Mouse (Mus musculus): ENCODE measurements around the gene Glis3. TPM values are rescaled to one million over a fixed set of nuclear protein-coding genes. Genes with fewer than 3 reads are reported as not detected.
A peak's percentile ranks its signal among the peaks of the same experiment; 100 is the strongest.

Glis3 gene
- polyA plus RNA-seq, 1 experiment from 2014 or later = 2.9 TPM

DNA sequence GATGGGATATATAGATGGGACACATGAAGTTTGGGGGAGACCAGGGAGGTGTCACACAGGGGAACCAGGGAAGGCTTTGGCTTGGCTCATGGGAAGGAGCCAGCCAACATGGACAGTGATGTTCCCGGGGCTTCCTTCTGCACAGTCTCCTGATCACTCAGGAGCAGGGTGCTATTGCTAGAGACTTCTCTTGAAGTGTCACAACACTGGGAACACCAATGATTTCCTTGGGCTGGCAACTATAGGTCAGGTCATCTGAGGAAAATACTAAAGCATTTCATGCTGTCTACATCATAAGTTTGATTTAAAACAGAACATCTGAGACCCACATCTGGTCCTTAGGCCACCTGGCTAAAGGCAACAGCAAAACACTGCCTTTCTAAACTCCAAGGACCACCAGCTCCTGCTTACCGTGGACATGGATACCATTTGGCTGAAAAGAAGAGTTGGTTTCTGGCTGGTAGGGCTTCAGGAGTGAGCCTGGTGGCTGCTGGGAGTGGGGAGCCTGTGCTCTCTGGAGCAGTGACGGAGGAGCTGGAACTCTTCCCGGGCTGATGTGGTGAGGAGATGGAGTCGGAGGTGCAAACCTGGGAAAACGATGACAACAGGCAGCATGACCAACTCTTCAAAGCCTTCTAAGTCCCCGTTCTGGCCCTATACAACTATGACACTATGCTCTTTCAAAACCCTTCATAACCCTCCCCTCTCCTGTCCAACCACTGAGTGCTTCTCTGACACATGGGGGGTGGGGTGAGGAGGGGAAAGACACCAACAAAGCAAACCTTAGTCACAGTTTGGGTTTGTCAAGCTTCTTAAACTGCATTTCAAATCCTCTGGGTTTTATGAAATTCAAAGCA lies 396.4 kb downstream of the Glis3 start:
- no peak for ATAC-seq
- H3K4me3 ChIP-seq (replicated peaks) = no peak overlapping the region
- 87% methylated on average over 7 of the region's 7 CpGs for WGBS
- no peaks in the 10 kb centered on the region for H3K4me1 ChIP-seq (replicated peaks)
- H3K9ac ChIP-seq (replicated peaks) = no peak overlapping the region
- H3K9me3 ChIP-seq = no peaks in the 10 kb centered on the region
- H3K36me3 ChIP-seq = no peaks in the 10 kb centered on the region
- H3K27me3 ChIP-seq = peaks cover 2% of the 10 kb centered on the region; the same call in 1 of the 2 replicates
- no peak overlapping the region for H3K4me2 ChIP-seq (replicated peaks)
- no peak overlapping the region for H3K27ac ChIP-seq

DNA sequence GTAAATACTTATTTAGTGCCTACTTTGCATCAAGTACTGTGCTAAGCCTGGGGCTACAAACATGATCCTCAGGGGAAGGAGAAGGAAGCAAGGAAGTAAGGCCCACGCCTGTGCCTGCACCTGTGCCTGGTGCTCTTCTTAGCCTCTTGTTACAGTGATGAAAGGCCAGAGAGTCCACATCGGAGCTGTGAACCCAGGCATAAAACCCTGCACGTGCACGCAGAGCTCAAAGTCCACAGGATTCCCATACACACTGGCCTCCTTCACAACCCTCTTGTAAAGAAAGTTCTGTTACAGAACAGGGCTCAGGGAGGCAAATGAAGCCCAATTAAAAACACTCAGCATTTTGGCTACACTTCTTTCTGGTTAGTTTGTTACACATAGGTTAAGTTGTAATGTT lies 398.5 kb downstream of the Glis3 start:
- peaks cover 2% of the 10 kb centered on the region; the same call in 1 of the 2 replicates for H3K27me3 ChIP-seq
- no peak for ATAC-seq
- no peak overlapping the region for H3K4me2 ChIP-seq (replicated peaks)
- H3K9me3 ChIP-seq = no peaks in the 10 kb centered on the region
- 67% methylated on average over 4 of the region's 4 CpGs for WGBS
- no peak overlapping the region for H3K4me3 ChIP-seq (replicated peaks)
- H3K9ac ChIP-seq (replicated peaks) = no peak overlapping the region
- H3K4me1 ChIP-seq (replicated peaks) = peaks cover 11% of the 10 kb centered on the region
- no peaks in the 10 kb centered on the region for H3K36me3 ChIP-seq
- no peak overlapping the region for H3K27ac ChIP-seq

DNA sequence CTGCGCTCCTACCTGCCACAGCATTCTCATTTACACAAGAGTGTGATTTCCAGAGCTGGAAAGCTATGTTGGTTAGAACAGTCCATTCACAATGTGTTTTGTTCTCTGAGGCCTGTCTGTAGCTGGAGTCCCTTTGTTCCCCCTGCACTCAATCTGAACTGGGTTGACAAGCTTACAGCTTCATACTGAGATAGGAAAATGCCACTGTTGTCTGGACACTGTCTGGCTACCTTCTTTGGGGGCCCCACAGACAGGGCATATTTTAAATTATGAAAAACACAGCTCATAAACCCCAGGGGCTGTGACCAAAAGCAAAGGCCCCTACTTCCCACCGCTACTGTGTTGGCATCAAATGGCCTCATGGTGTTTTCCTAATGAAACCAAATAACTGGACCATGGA lies 402.8 kb downstream of the Glis3 start:
- WGBS = 40% methylated on average over 2 of the region's 2 CpGs
- H3K27me3 ChIP-seq = peaks cover 5% of the 10 kb centered on the region; the same call in 1 of the 2 replicates
- H3K4me3 ChIP-seq (replicated peaks) = no peak overlapping the region
- no peaks in the 10 kb centered on the region for H3K9me3 ChIP-seq
- peak; percentile 76 for ATAC-seq
- no peak overlapping the region for H3K9ac ChIP-seq (replicated peaks)
- no peaks in the 10 kb centered on the region for H3K36me3 ChIP-seq
- H3K27ac ChIP-seq = no peak overlapping the region
- no peak overlapping the region for H3K4me2 ChIP-seq (replicated peaks)
- H3K4me1 ChIP-seq (replicated peaks) = peaks cover 11% of the 10 kb centered on the region

DNA sequence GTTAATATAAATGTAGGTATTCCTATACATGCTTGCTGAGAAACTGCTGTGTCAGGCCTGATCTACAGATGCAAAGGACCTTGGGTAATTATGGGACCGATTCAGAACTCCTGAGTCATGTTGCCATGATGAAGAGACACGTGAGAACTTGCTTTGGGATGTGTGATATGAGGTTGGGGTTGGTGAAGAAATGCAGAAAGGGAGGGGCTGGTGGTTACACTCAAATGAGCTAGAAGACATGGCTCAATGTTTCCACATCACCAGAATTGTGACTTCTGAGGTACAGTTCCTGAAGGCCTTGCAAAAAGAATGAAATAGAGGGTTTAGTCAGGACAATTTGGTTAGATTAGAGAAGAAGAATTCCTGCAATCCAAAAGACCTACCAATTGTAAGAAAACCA lies 405.4 kb downstream of the Glis3 start:
- Histone ChIP-seq H3K27ac (no peak overlapping the region), H3K9me3 (no peaks in the 10 kb centered on the region), H3K9ac (replicated peaks) (no peak overlapping the region), H3K36me3 (no peaks in the 10 kb centered on the region), H3K27me3 (0 out of 2 replicates have a peak, but pooled peaks cover 3% of the 10 kb centered on the region), H3K4me3 (replicated peaks) (no peak overlapping the region), H3K4me2 (replicated peaks) (no peak overlapping the region), H3K4me1 (replicated peaks) (peaks cover 11% of the 10 kb centered on the region)
- ATAC-seq = no peak
- WGBS = 84% methylated on average over 2 of the region's 2 CpGs

DNA sequence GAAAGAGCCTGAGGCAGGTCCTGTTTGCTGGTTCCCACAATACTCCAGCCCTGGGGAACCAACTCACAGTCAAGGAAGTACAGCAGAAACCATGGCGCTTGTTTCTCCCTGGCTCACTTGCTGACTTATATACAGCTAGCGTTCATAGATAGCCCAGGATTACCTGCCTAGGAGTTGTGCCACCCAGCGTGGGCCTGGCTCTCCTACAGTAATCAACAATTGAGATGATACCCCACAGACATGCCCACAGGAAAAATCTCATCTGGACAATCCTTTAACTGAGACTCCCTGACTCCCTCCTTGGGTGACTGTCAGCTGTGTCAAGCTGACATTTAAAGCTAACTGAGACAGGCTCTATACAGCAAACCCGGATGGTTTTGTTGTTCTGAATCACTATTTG lies 405.9 kb downstream of the Glis3 start:
- no peak for ATAC-seq
- Histone ChIP-seq H3K36me3 (no peaks in the 10 kb centered on the region), H3K4me2 (replicated peaks) (no peak overlapping the region), H3K27ac (no peak overlapping the region), H3K27me3 (0 out of 2 replicates have a peak, but pooled peaks cover 3% of the 10 kb centered on the region), H3K9ac (replicated peaks) (no peak overlapping the region), H3K4me3 (replicated peaks) (no peak overlapping the region), H3K4me1 (replicated peaks) (peaks cover 11% of the 10 kb centered on the region), H3K9me3 (no peaks in the 10 kb centered on the region)
- 87% methylated on average over 4 of the region's 4 CpGs for WGBS

DNA sequence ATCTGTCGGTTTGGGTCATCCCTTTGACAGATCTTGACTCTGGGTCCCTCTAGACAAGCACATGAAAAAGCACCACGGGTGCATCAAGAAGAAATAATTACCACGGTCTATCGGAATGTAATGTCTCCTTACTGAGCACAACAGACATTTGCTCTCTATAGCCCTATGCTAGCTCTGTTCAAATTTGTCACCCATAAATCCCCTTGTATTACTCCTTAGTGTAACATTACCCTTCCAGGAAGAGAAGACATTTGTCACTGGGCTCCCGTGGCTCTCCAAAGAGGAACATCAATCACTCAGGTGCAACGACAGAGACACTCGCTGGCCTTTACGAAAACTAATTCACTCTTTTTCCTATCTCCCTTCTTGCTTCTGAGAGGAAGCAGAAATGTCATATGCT lies 413.0 kb downstream of the Glis3 start:
- H3K27me3 ChIP-seq = peaks cover 3% of the 10 kb centered on the region; the same call in 1 of the 2 replicates
- no peak overlapping the region for H3K27ac ChIP-seq
- H3K4me1 ChIP-seq (replicated peaks) = no peaks in the 10 kb centered on the region
- 88% methylated on average over 8 of the region's 8 CpGs for WGBS
- ATAC-seq = no peak
- no peaks in the 10 kb centered on the region for H3K36me3 ChIP-seq
- H3K4me2 ChIP-seq (replicated peaks) = no peak overlapping the region
- H3K9ac ChIP-seq (replicated peaks) = no peak overlapping the region
- H3K4me3 ChIP-seq (replicated peaks) = no peak overlapping the region
- no peaks in the 10 kb centered on the region for H3K9me3 ChIP-seq

DNA sequence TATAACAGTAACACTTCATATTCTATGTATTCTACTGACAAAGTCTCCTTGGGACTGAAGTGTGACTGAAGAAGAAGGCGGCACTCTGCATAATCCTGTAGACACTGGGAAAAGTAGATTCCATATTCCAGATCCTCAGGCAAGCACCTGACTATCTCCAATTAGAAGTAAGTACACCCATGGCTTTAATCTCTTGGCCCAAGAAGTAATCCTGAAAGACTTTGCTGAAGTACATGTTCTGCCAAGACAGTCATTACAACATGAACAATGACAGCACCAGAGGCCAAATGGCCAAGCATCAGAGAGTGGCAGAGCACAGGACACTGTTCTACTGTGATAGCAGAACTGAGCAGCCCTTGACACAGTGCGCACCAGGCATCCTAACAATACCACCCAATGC lies 414.1 kb downstream of the Glis3 start:
- H3K9ac ChIP-seq (replicated peaks) = no peak overlapping the region
- no peaks in the 10 kb centered on the region for H3K4me1 ChIP-seq (replicated peaks)
- no peak for ATAC-seq
- no peaks in the 10 kb centered on the region for H3K9me3 ChIP-seq
- H3K27me3 ChIP-seq = peaks cover 3% of the 10 kb centered on the region; the same call in 1 of the 2 replicates
- no peak overlapping the region for H3K4me2 ChIP-seq (replicated peaks)
- no peaks in the 10 kb centered on the region for H3K36me3 ChIP-seq
- no peak overlapping the region for H3K4me3 ChIP-seq (replicated peaks)
- H3K27ac ChIP-seq = no peak overlapping the region
- 89% methylated on average over 2 of the region's 2 CpGs for WGBS

DNA sequence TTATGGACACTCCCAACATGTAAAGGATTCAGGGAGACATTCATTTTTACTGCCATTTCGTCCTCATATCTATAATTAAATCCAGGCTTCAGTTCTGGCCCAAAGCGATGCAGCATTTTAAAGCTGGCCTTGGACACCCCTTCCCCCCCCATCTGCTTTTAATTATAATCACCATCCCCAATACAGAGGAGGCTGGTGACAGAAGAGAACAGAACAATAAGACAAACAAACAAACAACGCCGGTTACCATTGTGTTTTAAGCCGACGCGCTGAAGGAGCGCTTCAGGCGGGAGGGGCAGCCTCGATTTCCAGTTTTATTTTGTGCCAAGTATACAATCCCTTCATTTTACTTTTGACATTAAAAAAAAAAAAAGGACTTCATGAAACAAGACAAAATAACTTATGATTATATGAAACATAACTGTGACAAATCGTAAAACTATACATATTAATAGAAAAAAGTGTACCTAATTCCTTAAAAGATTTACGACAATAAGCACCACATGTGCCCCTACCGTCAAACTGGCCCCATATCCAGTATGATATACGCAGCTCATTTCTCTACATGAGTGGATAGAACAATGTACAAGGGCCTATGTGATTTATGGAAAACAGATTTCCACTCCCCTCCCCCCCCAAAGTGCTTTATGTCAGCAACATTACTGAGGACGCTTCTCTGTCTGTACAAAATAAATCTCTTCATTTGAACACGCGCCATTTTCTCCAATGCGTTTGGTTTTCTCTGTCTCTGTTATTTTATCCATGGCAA lies 420.8 kb downstream of the Glis3 start:
- Histone ChIP-seq H3K36me3 (no peaks in the 10 kb centered on the region), H3K9me3 (no peaks in the 10 kb centered on the region), H3K4me1 (replicated peaks) (no peaks in the 10 kb centered on the region), H3K9ac (replicated peaks) (no peak overlapping the region), H3K4me2 (replicated peaks) (no peak overlapping the region), H3K4me3 (replicated peaks) (no peak overlapping the region), H3K27ac (no peak overlapping the region), H3K27me3 (no peaks in the 10 kb centered on the region)
- 0 out of 2 replicates have a peak, but pooled peaks have one; percentile 14 for ATAC-seq
- 80% methylated on average over 18 of the region's 18 CpGs for WGBS

DNA sequence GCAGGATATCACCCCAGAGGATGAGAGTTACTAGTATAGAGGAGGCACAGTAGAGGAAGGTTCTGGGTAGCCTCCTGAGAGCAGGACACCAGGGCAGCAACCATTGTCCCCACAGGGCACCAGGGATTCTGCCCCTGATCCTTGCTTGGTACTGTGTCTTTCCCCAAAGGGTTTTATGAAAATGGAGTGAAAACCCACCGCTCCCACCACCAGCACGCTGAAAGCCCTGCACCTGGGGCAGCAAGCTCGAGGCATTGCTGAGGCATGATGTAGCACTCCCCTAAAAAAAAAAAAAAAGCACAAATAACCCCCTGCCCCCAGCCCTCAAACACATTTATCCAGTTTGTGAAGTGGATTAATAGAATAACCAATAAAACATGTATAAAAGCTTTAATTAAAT lies 421.4 kb downstream of the Glis3 start:
- Histone ChIP-seq H3K27ac (no peak overlapping the region), H3K27me3 (no peaks in the 10 kb centered on the region), H3K4me3 (replicated peaks) (no peak overlapping the region), H3K36me3 (no peaks in the 10 kb centered on the region), H3K4me2 (replicated peaks) (no peak overlapping the region), H3K9me3 (no peaks in the 10 kb centered on the region), H3K4me1 (replicated peaks) (no peaks in the 10 kb centered on the region), H3K9ac (replicated peaks) (no peak overlapping the region)
- ATAC-seq = no peak
- WGBS = 66% methylated on average over 3 of the region's 3 CpGs

DNA sequence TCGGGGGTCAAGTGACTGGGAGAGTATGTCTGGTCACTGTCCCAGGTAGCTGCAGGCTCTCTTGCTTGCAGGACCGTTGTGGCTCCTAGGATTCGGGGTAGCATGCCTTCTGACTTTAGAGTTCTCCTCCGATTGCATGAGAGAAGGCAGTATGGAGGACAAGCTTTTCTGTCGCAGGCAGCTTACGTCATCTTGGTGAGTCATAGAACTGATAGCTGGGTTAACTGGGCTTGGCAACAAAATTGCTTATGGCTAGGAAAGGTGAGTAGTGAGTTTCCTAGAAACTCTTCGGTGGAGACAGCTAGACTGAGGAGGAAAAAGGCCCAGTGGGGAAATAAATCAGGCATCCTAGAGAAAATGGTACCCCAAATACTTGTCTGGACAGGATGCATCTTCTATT lies 432.5 kb downstream of the Glis3 start:
- no peak overlapping the region for H3K27ac ChIP-seq
- no peaks in the 10 kb centered on the region for H3K9me3 ChIP-seq
- no peaks in the 10 kb centered on the region for H3K27me3 ChIP-seq
- no peaks in the 10 kb centered on the region for H3K36me3 ChIP-seq
- no peak overlapping the region for H3K9ac ChIP-seq (replicated peaks)
- no peak for ATAC-seq
- no peak overlapping the region for H3K4me3 ChIP-seq (replicated peaks)
- 92% methylated on average over 7 of the region's 7 CpGs for WGBS
- H3K4me1 ChIP-seq (replicated peaks) = no peaks in the 10 kb centered on the region
- H3K4me2 ChIP-seq (replicated peaks) = no peak overlapping the region

DNA sequence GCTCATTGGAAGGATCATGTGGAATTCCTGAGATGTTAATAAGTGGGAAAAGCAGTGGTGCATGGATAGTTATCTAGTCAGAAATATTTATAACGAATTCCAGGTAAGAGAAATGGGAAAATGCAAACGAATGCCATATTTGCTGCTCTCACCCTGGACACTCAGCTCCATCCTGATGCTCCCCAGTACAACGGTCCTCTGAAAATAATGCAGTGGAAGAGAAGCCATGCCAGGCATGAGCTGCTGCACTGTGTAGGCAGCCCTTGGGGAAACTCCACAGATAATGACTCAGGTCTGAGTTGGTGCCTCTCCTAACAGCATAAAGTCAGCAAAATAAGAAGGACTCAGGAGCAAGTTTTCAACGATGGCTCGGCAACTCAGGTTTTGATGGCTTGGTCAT lies 433.7 kb downstream of the Glis3 start:
- H3K4me2 ChIP-seq (replicated peaks) = no peak overlapping the region
- H3K27me3 ChIP-seq = no peaks in the 10 kb centered on the region
- H3K9me3 ChIP-seq = no peaks in the 10 kb centered on the region
- 91% methylated on average over 5 of the region's 5 CpGs for WGBS
- H3K4me1 ChIP-seq (replicated peaks) = no peaks in the 10 kb centered on the region
- no peaks in the 10 kb centered on the region for H3K36me3 ChIP-seq
- no peak overlapping the region for H3K4me3 ChIP-seq (replicated peaks)
- no peak overlapping the region for H3K9ac ChIP-seq (replicated peaks)
- no peak overlapping the region for H3K27ac ChIP-seq
- ATAC-seq = no peak

DNA sequence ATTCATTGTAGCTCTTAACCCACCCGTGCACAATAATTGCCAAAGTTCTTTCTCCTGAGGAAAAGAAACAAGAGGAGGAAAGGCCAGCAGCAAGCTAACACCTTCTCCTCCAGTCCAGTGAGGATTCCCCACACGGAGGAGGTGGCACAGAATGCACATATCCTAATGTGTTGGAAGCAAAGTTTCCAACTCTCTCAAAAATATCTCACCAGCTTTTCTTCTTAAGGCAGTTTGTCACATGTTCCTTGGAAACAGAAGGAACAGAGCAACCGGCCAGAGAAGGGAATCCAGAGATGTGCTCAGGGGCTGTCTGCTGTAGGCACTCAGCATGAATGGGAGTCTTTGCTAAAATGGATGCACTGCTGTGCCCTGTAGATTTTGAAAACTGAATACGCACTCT lies 441.8 kb downstream of the Glis3 start:
- Histone ChIP-seq H3K36me3 (no peaks in the 10 kb centered on the region), H3K9ac (replicated peaks) (no peak overlapping the region), H3K4me1 (replicated peaks) (no peaks in the 10 kb centered on the region), H3K4me2 (replicated peaks) (no peak overlapping the region), H3K27ac (no peak overlapping the region), H3K4me3 (replicated peaks) (no peak overlapping the region), H3K9me3 (no peaks in the 10 kb centered on the region), H3K27me3 (no peaks in the 10 kb centered on the region)
- ATAC-seq = no peak
- 91% methylated on average over 4 of the region's 4 CpGs for WGBS
